Mouse (Mus musculus): Measurements from ENCODE around the gene Cckbr.
A peak's percentile ranks its signal among the peaks of the same experiment; 100 is the strongest.

Gene Cckbr

DNA sequence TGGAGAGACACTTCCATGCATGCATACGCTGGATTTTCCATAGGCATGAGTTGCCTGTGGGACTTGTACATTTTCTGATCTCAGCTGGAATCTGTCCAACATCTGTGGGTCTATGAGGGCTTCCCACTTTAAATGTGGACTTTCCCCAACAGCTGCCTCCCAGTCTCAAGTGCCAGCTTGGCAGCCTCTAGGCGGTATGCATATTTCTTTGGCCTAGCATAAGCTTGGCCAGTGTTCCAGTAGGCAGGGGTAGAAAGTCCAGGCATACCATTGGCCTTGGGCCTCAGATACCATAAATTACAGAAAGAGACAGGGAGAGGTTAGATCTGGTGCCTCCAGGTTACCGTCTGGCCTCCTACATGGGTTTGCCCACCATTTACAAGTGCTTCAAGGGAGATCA, 72.3 kb downstream of the Cckbr start:
- DNase-seq (ENCODE audit: low spot score), result no peak

DNA sequence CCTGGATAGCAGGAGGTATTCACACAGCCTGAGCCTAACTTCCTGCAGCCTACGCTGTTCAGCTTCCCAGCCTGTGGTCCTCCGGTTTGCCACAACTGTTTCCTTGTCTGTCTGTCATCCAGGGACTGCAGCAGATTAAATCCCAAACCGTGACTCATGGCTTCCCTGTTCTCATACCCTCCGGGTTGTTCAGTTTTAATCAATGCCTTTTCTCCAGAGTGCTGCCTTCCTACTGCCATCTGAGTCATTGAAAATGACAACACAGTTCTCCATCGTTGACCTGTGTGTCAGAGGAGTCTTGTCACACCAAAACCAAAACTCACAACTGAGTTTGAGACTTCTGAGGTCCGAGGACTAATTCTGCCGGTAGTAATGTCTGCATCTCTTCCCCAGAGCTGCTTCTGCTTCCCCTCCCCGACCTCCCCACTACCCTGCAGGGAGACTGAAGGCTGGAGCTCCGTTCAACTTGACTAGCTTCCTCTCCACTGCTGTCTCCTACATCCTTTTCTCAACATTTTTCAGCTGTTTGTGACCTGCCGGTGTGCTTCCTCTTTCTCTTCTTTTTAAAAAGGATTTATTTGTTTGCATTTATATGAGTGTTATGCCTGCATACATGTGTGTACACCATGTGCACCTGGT, 73.4 kb downstream of the Cckbr start:
- no peak for DNase-seq (ENCODE audit: low spot score)

DNA sequence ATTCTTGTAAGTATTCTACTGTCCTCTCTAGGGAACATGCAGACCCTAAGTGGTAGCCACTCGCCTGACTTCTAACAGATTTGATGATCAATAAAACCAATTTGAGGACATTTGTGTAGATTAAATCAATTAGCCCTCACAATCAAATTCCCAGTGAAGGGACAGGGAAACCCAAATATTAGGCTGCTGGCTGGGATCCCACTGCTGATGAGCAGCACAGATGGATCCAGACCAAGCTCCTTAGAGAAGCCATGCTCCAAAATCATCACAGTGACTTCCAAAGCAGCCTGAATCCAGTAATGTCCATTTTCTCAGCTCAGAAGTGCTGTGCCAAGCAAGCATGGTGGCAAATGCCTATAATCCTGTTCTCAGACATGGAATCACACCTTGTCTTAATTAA, 74.1 kb downstream of the Cckbr start:
- no peak for DNase-seq (ENCODE audit: low spot score)

DNA sequence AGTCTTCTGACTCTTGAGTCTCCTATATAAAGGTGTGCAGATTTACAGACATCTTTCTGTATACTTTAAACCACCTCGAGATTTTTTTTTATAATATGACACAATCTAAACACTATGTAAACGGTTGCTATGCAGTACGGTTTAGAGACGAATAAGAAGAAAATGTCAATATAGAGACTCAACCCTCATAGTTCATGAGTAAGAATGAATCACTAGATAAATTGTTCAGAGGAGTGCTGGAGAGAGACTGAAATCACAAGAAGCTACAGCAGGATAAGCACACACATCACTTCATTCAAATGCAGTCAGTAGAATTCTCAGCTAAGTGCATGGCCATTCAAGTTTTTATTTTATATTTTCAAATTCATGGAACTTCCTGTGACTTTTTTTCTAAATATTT, 76.5 kb downstream of the Cckbr start:
- DNase-seq (ENCODE audit: low spot score), result no peak

DNA sequence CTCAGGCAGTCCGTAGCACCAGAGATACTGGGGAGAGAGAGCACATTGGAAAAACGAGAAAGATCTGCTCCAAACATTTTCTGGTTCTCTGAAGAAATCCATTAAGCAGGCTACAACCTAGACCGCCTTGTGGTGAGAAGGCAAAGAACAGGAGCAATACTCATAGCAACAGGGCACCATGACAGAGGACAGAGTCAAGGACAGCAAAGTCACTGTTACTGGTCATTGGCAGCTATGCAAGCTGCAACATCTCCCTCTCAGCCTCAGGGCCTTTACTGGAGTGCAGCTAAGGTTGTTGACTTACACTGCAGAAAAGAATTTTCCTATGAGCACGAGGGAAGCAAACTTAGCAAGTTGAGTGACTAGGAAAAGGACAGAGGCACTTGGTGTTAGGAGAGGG, 81.7 kb downstream of the Cckbr start:
- DNase-seq (ENCODE audit: low spot score), result no peak

DNA sequence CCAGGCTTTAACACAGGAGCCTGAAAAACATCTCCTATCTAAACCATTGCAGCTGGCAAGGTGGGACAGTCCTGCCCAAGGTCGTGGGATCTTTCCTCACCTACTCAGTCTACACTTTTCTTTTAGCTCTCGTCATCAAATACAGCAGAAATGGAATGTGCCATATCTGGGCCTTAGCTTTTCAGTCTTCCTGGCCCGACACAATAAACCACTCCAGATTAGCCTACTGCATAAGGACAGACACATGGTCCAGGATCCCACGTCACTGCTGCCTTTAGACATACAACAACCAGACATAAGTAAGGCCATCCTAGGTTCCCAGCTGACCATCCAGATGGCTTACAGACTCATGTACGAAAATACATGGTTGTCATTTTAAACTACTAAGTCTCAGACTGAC, 84.6 kb downstream of the Cckbr start:
- no peak for DNase-seq (ENCODE audit: low spot score)

DNA sequence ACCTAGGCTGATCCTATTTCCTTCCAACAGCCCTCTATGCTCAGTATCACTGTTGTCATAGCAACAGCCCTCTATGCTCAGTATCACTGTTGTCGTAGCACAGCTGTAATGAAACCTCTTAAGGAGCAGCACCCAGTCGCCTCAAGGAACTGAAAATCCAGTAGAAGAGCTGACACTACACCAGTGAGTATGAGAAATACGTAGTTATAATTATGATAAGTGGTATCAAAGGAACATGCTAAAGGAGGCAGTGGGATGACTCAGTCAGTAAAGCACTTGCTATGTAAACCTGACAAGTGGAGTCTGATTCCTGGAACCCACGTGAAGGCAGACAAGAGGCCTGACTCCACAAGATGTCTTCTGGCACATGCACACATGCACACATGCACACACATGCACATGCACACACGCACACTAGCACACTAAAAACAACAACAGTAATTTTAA, 88.3 kb downstream of the Cckbr start:
- peak; percentile 16 for DNase-seq (ENCODE audit: low spot score)

DNA sequence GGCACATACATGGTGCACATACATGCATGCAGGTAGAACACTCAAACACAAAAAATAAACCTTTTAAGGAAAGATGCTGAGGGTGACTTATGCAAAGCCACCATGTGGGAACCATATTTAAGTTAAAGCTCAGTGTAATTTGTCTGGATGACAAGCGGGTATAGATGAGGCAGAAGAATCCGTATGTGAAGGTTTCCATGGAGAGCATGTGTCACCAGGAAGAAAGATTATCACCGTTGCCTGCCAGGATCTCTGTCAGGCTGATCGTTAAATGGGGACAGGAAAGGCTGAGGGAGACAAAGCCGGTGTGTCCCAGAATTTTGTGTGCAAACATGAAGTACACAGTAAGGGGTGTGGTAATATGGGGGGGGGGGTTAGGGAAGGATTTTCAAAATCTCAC, 89.0 kb downstream of the Cckbr start:
- no peak for DNase-seq (ENCODE audit: low spot score)

DNA sequence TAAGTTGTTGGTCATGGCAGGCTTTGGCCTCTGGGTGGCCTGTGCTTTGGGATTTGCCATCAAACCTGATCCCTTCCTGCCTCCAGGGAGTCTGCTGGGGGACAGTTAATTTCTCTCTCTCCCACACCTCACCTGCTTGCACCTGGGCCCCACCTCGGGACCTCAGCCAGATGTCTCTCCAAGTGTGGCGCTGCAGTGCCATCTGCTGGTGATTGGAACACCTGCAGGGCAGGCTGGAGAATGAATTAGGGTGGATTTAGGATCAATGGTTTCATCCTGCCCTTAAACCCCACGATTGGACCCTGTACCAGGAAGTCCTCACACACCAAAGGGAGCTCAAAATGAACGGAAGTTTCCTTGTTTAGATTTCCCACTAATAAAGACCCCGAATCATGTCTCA, 89.6 kb downstream of the Cckbr start:
- DNase-seq (ENCODE audit: low spot score), result peak; percentile 78

DNA sequence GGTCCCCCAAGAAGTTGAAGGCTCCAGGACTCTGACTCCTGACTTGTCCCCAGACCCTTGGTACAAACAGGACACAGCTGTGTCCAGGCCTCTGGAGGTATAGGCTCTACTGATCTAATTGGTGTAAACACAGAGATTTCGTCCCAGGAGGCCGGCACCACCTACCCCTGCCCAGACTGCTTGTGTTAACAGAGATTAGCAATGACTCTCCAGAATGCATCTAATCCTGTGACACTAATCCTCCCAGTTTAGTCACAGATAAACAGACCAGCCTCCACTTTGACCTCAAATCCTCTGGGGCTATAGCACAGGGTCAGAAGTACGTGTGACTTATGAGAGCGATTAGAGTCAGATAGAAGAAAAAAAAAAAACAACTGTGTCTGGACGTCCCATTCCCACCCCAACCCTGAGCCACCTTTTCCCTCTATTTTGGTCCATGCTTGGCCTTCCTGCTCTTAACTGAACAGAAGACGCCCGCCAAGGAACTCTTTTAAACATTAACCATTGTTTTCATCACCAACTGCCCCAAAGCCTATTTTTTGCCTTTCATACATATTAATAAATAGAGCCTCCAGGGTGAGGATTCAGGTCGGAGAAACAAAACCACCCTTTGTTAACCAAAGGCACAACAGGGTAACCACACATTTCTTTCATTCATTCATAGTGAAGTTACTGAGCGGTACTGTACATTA, 91.3 kb downstream of the Cckbr start:
- DNase-seq (ENCODE audit: low spot score), result peak; percentile 36

DNA sequence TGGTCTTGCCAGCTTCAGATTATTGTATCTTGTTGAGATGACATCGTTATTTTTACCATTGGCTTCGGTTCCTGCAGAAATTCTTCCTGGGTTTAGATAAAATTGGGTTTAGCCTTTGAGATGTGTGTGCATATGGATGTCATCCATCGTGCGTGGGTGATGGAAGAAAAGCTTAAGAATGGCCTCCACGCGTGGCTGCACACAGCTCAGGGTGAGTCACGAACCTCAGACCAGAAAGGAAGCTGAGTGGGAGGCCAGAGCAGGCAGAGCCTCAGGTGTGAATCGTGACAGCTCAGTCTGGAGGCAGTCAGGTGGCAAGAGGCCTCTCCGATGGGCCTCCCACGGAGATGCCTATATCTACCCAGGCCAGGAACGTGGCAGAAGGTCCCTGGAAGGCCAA, 93.8 kb downstream of the Cckbr start:
- DNase-seq (ENCODE audit: low spot score), result no peak

DNA sequence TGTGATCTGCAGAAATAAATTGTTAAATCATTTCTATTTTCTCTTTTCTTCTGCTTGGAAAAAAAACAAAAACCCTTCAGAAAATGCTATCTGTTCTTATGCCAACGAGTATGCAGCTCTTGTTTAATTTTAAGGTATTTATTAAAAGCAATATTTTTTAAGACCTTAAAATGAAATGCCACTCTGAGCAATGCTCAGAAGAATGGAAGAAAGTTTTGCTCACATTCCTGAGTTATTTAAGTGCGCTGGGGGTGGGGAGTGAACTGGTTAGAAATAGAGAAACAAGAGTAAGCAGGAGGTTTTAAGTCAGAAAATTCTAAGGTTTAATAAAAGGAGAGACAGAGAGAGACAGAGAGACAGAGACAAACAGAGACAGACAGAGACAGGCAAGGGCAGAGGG, 94.2 kb downstream of the Cckbr start:
- no peak for DNase-seq (ENCODE audit: low spot score)

DNA sequence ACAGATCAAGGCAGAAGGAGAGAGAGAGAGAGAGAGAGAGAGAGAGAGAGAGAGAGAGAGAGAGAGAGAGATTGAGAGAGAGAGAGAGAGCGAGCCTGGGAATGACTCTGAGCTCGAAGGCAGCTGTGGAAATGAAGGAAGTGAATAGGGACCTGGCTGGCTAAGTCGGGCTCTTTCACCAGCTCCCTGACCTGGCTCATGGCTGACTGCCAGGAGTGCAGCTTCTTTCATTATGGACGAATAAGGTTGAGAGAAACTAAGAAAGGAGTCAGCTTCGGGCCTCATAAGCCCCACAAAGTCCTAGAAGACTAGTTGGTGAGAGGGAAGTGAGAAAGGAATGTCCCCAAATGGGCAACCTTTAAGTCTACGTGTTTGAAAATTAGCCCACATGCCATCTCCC, 94.7 kb downstream of the Cckbr start:
- peak; percentile 20 for DNase-seq (ENCODE audit: low spot score)

All from embryo, embryonic 10 days (tissue).